Mouse (Mus musculus) embryonic facial prominence, embryonic 11.5 days (tissue): ENCODE data around the gene Fam118a. TPM values are rescaled to one million over a fixed set of nuclear protein-coding genes. Genes with fewer than 3 reads are reported as not detected.
"Not testable (repeated sequence)": the region's sequence is repeated elsewhere in the genome, so short reads cannot be mapped to it uniquely, and the experiment has no call there.

Experiments used
- ATAC-seq: fragments of 200-750 bp; cut with Nextera tagmentation; replicated peaks from 2 replicates; pipeline ENCODE4 v1.8.0; 2017; ENCODE audit warnings: low read depth; ENCODE audit not compliant: insufficient number of reproducible peaks, low FRiP score, low TSS enrichment
- DNase-seq: peaks from one replicate; pipeline ENCODE4 v3.0.0-alpha.2; 2015; ENCODE audit warnings: low spot score
- H3K27ac ChIP-seq: fragments of 300-500 bp; sonication (generic); replicated peaks from 2 replicates; pipeline ENCODE4 v1.5.1; 2014; ENCODE audit warnings: mild to moderate bottlenecking, low read depth, low read length, control low read depth
- H3K27me3 ChIP-seq: fragments of 300-500 bp; sonication (generic); 2 replicates; pipeline ENCODE4 v1.6.1; 2014; ENCODE audit warnings: mild to moderate bottlenecking, low read length, moderate library complexity, mixed read lengths; ENCODE audit not compliant: control insufficient read depth, insufficient read depth
- H3K36me3 ChIP-seq: fragments of 300-500 bp; sonication (generic); replicated peaks from 2 replicates; pipeline ENCODE4 v1.6.1; 2014; ENCODE audit warnings: low read depth, mild to moderate bottlenecking, low read length, moderate library complexity, mixed read lengths; ENCODE audit not compliant: control insufficient read depth, insufficient read depth
- H3K4me1 ChIP-seq: fragments of 300-500 bp; sonication (generic); 2 replicates; pipeline ENCODE4 v1.6.1; 2014; ENCODE audit warnings: low read length, mixed read lengths; ENCODE audit not compliant: control insufficient read depth, insufficient read depth
- H3K4me2 ChIP-seq: fragments of 300-500 bp; sonication (generic); 2 replicates; pipeline ENCODE4 v1.6.1; 2014; ENCODE audit warnings: low read depth, mild to moderate bottlenecking, control low read depth, low read length, moderate library complexity
- H3K4me3 ChIP-seq: fragments of 300-500 bp; sonication (generic); 2 replicates; pipeline ENCODE4 v1.5.1; 2014; ENCODE audit warnings: low read depth, low read length, control low read depth
- H3K9ac ChIP-seq: fragments of 300-500 bp; sonication (generic); replicated peaks from 2 replicates; pipeline ENCODE4 v1.6.1; 2014; ENCODE audit warnings: mild to moderate bottlenecking, control low read depth, low read length
- H3K9me3 ChIP-seq: fragments of 300-500 bp; sonication (generic); replicated peaks from 2 replicates; pipeline ENCODE4 v1.6.1; 2016; ENCODE audit warnings: mild to moderate bottlenecking, low read length, inconsistent platforms, mixed read lengths; ENCODE audit not compliant: control insufficient read depth
- WGBS: fragments of 180-500 bp; shearing (Covaris S2); extraction: QIAGEN DNeasy Blood & Tissue Kit; methylation state at CpG from one replicate; pipeline ENCODE4 v1.1.7; 2014; 5-methylcytosine and 5-hydroxymethylcytosine counted together
- polyA plus RNA-seq: library from polyadenylated mRNA; unstranded; fragments of >200 nt; fragmentation: Nextera tagmentation; extraction: Ambion mirVana; gene quantifications from 2 replicates; pipeline ENCODE4 v1.2.1, GENCODE M21; 2014

Gene Fam118a
- polyA plus RNA-seq, 1 experiment from 2014 or later: 26.3 TPM

DNA sequence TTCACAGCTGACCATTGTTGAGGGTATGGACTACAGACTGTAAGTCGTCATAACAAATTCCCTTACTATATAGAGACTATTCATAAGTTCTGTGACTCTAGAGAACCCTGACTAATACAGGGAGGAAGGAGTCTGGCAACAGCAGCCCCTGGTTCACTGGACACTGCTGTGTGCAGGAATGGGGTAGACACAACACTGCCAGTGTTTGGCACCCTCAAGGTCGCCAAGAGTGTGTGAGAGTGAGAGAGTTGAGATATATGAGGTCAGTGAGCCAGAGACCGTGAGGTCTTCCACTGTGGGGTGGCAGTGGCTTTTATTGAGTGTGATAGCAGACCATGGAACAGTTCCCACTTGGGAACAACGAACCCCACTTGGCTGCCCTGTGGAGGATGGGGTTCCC lies 2.6 kb upstream of the Fam118a start:
- Histone ChIP-seq H3K4me3 (no peak overlapping the region), H3K4me1 (no peaks in the 10 kb centered on the region), H3K27me3 (no peaks in the 10 kb centered on the region), H3K36me3 (no peaks in the 10 kb centered on the region), H3K27ac (no peak overlapping the region), H3K9me3 (no peaks in the 10 kb centered on the region), H3K9ac (no peak overlapping the region), H3K4me2 (no peak overlapping the region)
- DNase-seq: no peak
- ATAC-seq: no peak
- WGBS: 80% methylated on average over 4 of the region's 4 CpGs

DNA sequence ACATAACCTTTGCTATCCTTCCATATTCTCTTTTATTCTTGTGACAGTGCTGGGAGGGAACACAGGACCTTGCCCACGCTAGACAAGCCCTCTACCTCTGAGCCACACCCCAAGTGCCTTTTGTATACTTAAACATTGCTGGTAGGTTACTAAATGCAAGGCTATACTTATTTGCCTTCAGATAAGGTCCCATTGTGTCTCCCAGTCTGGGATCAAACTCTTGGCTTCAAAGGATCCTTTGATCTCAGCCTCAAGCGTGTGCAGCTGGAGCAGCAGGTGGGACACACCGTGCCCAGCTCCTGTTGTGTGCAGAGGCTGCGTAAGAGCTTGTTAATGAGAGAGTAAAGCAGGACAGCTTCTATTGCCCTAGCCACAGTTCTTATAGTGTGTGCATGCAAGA lies 1.0 kb upstream of the Fam118a start:
- Histone ChIP-seq H3K9me3 (no peaks in the 10 kb centered on the region), H3K27me3 (no peaks in the 10 kb centered on the region), H3K36me3 (no peaks in the 10 kb centered on the region), H3K27ac (no peak overlapping the region), H3K4me3 (no peak overlapping the region), H3K4me2 (no peak overlapping the region), H3K9ac (no peak overlapping the region), H3K4me1 (no peaks in the 10 kb centered on the region)
- no peak for DNase-seq
- 52% methylated on average over 4 of the region's 4 CpGs for WGBS
- ATAC-seq: no peak

DNA sequence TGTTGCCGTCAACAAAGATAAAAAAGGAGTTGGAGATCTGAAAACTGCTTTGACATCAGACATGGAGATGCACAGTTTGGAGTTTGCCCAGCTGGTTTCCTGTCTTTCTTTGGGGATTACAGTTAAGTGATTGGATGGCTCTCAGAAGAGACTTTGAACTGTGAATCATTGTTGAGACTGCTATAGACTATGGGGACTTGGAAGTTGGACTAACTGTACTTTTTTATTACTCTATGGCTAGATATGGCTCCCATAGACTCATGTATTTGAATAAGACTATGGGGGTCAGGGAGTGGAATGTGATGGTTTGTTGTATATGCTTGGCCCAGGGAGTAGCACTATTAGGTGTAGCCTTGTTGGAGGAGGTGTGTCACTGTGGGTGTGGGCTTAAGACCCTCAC lies 1.9 kb downstream of the Fam118a start:
- H3K4me1 ChIP-seq, H3K4me3 ChIP-seq, H3K36me3 ChIP-seq, DNase-seq, H3K9ac ChIP-seq, H3K27ac ChIP-seq, ATAC-seq, H3K27me3 ChIP-seq, H3K4me2 ChIP-seq, H3K9me3 ChIP-seq: not testable (repeated sequence)
- 82% methylated on average over 1 of the region's 1 CpGs for WGBS

DNA sequence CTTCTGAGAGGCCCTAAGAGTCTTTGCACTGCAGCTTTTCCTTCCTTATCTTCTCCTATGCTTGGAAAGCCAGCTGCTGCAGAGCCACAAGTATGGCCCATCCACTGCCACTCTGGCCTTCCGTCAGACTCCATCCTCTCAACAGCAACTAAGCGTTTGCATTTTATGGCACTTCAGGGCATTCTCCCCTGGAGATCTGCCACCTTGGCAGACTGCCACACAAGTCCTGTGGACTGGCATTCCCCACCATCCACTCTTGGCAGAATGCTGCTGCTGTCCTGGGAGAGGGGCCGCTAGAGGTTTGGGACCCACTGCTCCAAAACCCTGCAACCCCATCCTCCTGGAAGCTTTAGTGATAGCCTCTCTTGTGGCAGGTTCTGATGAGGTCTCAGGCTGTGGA lies 3.1 kb downstream of the Fam118a start:
- Histone ChIP-seq H3K4me1 (no peaks in the 10 kb centered on the region; the same call in 1 of the 2 replicates), H3K36me3 (no peaks in the 10 kb centered on the region), H3K9ac (no peak overlapping the region), H3K4me3 (no peak overlapping the region), H3K27me3 (no peaks in the 10 kb centered on the region), H3K4me2 (no peak overlapping the region), H3K27ac (no peak overlapping the region), H3K9me3 (no peaks in the 10 kb centered on the region)
- ATAC-seq: no peak
- 86% methylated on average over 3 of the region's 3 CpGs for WGBS
- DNase-seq: no peak

DNA sequence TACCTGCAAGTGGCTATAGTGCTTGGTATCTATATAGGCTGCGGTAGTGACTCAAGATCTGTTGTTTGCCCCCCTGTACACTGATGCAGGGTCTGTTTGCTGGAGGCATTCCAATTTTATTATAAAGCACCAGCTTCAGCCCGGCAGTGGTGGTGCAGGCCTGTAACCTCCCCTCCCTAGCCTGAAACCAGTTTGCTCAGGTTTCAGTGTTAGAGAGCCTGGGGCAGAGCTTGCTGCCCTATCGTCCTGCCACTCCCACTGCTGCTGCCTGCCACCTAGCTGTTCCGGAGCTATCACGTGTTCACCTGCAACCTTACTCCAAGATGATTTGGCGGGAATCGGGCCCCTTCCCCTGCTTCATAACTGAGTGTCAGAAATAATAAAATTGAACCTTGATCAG lies 5.2 kb downstream of the Fam118a start:
- H3K4me1 ChIP-seq, DNase-seq, H3K36me3 ChIP-seq, H3K27ac ChIP-seq, H3K4me2 ChIP-seq, H3K4me3 ChIP-seq, H3K27me3 ChIP-seq, ATAC-seq, H3K9ac ChIP-seq, H3K9me3 ChIP-seq: not testable (repeated sequence)
- WGBS: 39% methylated on average over 7 of the region's 7 CpGs

DNA sequence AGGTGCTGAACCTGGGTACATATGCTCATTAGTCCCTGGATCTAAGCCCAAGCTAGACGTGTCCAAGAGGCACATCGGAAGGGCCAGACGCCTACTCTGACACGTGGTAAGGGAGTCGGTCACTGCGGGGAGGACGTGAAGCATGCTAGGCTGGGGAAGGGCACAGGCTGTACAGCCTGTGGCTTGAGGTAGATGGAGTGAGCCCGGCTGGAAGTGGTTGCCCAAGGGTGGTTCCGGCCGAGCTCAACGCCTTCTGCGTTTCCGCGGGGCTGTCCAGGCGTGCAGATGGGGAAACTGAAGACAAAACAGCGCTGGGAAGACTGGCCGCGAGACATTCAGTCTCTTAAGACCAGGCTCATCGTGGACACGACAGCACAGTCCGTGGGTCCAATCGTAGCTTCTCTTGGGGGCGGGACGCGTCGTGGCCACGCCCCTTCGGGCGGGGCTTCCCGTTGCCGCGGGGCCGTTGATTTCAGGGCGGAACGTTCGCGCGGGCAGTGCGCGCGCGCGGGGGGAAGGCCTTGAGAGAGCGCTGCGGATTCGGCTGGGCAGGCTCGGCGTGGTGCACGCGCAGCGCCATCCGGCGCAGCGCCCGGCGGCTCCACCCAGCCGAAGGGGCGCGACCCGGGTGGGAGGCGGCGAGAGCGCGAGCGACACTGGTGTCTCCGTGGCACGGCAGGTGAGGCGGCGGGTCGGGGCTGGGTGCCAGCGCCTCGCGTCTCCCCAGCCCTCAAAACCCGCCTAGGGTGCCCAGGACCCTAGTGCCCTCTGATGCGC lies 8.0 kb downstream of the Fam118a start:
- H3K36me3 ChIP-seq: no peaks in the 10 kb centered on the region
- peak overlapping the region; percentile 78 for H3K4me3 ChIP-seq
- peak overlapping the region; percentile 84 for H3K9ac ChIP-seq
- no peaks in the 10 kb centered on the region for H3K9me3 ChIP-seq
- H3K4me2 ChIP-seq: peak overlapping the region; percentile 89
- H3K27me3 ChIP-seq: no peaks in the 10 kb centered on the region
- no peak overlapping the region for H3K27ac ChIP-seq
- ATAC-seq (peak; percentile 88), DNase-seq (peak; percentile 98)
- no peaks in the 10 kb centered on the region; the same call in 1 of the 2 replicates for H3K4me1 ChIP-seq
- under 1% methylated on average over 73 of the region's 75 CpGs for WGBS

DNA sequence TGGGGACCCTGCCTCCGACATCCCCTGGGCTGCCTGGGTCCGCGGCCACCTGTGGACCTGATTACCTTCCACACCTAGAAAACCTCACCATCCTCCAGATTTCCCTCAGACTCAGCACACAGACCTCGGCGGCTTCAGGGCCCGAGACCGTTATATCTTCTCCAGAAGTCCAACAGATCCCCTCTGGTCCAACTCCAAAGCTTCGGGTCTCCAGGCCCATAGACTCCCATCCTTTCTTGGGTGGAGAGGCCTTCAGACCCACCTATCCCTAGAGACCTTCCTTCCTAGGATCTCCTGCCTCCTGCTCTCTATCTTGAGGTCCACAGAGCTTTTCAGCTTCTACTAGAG lies 8.6 kb downstream of the Fam118a start:
- Histone ChIP-seq H3K4me2 (peak overlapping the region; percentile 89), H3K27me3 (no peaks in the 10 kb centered on the region), H3K9me3 (no peaks in the 10 kb centered on the region), H3K9ac (peak overlapping the region; percentile 84), H3K27ac (no peak overlapping the region), H3K4me3 (peak overlapping the region; percentile 78), H3K4me1 (no peaks in the 10 kb centered on the region; the same call in 1 of the 2 replicates), H3K36me3 (no peaks in the 10 kb centered on the region)
- ATAC-seq (peak; percentile 61; the same call in 1 of the 2 replicates), DNase-seq (no peak)
- 5% methylated on average over 8 of the region's 8 CpGs for WGBS

DNA sequence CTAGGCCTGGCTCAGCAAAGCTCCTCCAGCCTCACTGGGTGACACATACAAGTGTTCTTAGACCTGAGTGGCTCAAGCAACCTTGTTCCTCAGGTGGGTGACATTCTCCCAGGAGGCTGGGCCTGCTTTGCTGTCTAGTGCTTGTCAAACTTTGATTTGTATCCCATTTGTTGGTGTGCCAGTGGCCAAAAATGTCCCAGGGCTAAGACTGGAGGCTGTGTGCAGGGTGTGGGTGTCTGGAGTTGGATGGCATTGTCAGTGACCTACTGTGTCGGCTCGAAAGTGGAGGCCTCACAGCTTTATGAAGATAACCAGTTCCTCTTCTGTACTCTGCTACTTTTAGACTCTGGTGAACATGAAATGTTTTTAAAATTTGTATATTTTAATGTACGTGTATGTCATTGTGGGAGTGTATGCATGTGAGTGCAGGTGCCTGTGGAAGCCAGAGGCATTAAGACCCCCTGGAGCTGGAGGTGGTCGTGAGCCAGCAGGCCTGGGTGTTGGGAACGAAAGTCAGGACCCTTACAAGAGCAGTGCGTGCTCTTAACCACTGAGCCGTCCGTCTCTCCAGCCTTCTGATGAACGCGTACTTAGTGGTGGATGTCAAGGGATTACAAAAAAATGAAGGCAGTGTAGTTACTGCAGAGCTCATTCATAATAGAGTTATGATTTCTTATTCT lies 12.9 kb downstream of the Fam118a start:
- WGBS: 85% methylated on average over 10 of the region's 10 CpGs

More for the DNA sequence above, 12.9 kb downstream of the Fam118a start:
- ATAC-seq (no peak), DNase-seq (no peak)
- no peak overlapping the region for H3K9ac ChIP-seq
- no peaks in the 10 kb centered on the region for H3K27me3 ChIP-seq
- H3K27ac ChIP-seq: no peak overlapping the region
- H3K4me1 ChIP-seq: no peaks in the 10 kb centered on the region
- H3K36me3 ChIP-seq: no peaks in the 10 kb centered on the region
- H3K4me3 ChIP-seq: no peak overlapping the region
- no peak overlapping the region for H3K4me2 ChIP-seq
- H3K9me3 ChIP-seq: no peaks in the 10 kb centered on the region
